Mouse (Mus musculus): Measurements from ENCODE around the gene Zdhhc22. TPM values are rescaled to one million over a fixed set of nuclear protein-coding genes. Genes with fewer than 3 reads are reported as not detected.
A peak's percentile ranks its signal among the peaks of the same experiment; 100 is the strongest.

Gene Zdhhc22
- total and polyA plus RNA-seq, 3 experiments: not detected

- no peaks in the 10 kb centered on the region for H3K36me3 ChIP-seq (ENCODE audit: control insufficient read depth, insufficient read depth, low read length)
- no peaks in the 10 kb centered on the region for H3K4me1 ChIP-seq (ENCODE audit: control insufficient read depth, insufficient read depth, low read length)
- no peak overlapping the region for H3K9ac ChIP-seq (ENCODE audit: low read depth, low read length)
- no peak overlapping the region for H3K4me3 ChIP-seq
- WGBS: 38% methylated on average over 6 of the region's 6 CpGs
- TF ChIP-seq CTCF (IDR thresholded peaks at IDR 0.05) (no peak), POLR2A (IDR thresholded peaks at IDR 0.05; ENCODE audit: insufficient read depth, low read depth, low read length) (no peak), EP300 (IDR thresholded peaks at IDR 0.05; ENCODE audit: insufficient read depth, low read depth, low read length) (no peak)
- no peak overlapping the region for H3K27ac ChIP-seq
- no peaks in the 10 kb centered on the region for H3K27me3 ChIP-seq (ENCODE audit: control insufficient read depth, insufficient read depth, low read length)
- no peaks in the 10 kb centered on the region for H3K79me2 ChIP-seq (replicated peaks; ENCODE audit: control insufficient read depth, insufficient read depth, low read length)
- DNase-seq: no peak
- intact Hi-C loops (cut with DNase I): loop anchor here (5.0 kb wide), 1 partner anchor 51 kb away; no protein-coding TSS in a partner anchor
These were observed 10.6 kb upstream of the Zdhhc22 start for GRCm38 (mm10) chr12:87000840-87001176.

DNA sequence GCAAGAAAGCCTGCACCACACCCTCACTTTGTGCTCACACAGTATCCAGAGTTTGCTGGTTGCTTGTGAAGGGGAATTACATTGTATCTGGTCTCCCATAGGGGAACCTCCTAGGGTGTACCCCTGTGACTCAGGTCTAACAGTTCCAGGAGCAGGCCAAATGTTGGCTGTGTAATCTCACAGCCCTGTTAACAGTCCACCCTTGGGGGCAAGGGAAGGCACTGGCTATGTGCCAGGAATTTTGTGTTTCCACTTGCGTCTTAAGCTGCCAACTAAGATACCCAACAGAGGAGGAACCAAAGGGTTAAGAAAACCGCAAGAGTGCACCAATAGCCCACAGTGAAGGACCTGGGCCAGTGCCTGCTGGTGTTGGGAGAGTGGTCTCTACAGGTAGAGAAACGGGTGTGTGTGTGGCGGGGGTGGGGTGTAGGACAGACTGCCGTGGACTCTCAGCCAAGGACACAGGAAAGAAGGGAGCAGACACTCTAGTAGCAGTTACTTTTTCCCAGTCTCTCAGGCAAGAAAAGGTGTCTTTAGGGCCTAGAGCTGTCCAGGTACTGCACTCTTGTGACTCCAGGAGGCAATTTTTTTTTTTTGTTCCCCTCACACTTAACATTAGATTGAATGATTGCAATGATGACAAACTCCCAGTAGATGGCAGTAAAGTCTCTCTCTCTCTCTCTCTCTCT lies 10.1 kb upstream of the Zdhhc22 start:
- Histone ChIP-seq H3K27ac (peak overlapping the region; percentile 80), H3K27me3 (ENCODE audit: control insufficient read depth, insufficient read depth, low read length) (no peaks in the 10 kb centered on the region), H3K9ac (ENCODE audit: low read depth, low read length) (peak overlapping the region; percentile 42; the same call in 1 of the 2 replicates), H3K36me3 (ENCODE audit: control insufficient read depth, insufficient read depth, low read length) (no peaks in the 10 kb centered on the region), H3K79me2 (replicated peaks; ENCODE audit: control insufficient read depth, insufficient read depth, low read length) (no peaks in the 10 kb centered on the region), H3K4me1 (ENCODE audit: control insufficient read depth, insufficient read depth, low read length) (no peaks in the 10 kb centered on the region), H3K4me3 (no peak overlapping the region)
- intact Hi-C loops (cut with DNase I): loop anchor here (5.0 kb wide), 1 partner anchor 52 kb away; no protein-coding TSS in a partner anchor
- WGBS: 38% methylated on average over 5 of the region's 5 CpGs
- TF ChIP-seq POLR2A (IDR thresholded peaks at IDR 0.05; ENCODE audit: insufficient read depth, low read depth, low read length): no peak
- peak; percentile 49 for TF ChIP-seq CTCF (IDR thresholded peaks at IDR 0.05)
- peak; percentile 17 to 33 for DNase-seq

DNA sequence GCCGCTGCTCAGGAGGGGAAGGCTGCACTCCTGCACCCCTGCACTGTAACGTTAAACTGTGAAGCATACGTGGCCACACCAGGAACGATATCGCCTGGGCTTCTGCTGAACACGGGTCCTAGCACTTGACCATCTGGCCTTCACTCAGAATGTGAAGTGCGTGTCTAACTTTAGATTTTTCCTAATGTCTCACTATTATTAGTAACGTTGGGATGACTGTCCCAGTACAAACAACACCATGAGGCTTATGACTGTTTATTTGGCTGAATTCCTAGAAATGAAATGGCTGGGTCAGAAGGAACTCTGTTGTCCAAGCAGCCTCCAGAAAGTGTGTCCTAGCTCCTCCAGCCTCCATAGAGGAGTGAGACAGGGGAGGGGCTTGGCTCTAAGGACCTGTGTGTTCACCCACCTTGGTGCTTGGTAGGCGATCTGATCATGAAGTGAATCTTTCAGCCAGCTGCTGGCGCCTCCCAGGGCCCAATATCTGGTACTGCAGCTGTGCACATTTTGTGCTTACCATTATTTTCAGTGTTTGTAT lies 9.1 kb upstream of the Zdhhc22 start:
- Histone ChIP-seq H3K9ac (ENCODE audit: low read depth, low read length) (no peak overlapping the region), H3K4me3 (no peak overlapping the region), H3K27ac (peak overlapping the region; percentile 80), H3K4me1 (ENCODE audit: control insufficient read depth, insufficient read depth, low read length) (no peaks in the 10 kb centered on the region), H3K36me3 (ENCODE audit: control insufficient read depth, insufficient read depth, low read length) (no peaks in the 10 kb centered on the region), H3K79me2 (replicated peaks; ENCODE audit: control insufficient read depth, insufficient read depth, low read length) (no peaks in the 10 kb centered on the region), H3K27me3 (ENCODE audit: control insufficient read depth, insufficient read depth, low read length) (no peaks in the 10 kb centered on the region)
- intact Hi-C loops (cut with DNase I): loop anchor here (2.0 kb wide), 1 partner anchor 31 kb away; no protein-coding TSS in a partner anchor
- WGBS: 33% methylated on average over 10 of the region's 10 CpGs
- TF ChIP-seq EP300 (IDR thresholded peaks at IDR 0.05; ENCODE audit: insufficient read depth, low read depth, low read length) (peak; percentile 94), CTCF (IDR thresholded peaks at IDR 0.05) (peak; percentile 69), POLR2A (IDR thresholded peaks at IDR 0.05; ENCODE audit: insufficient read depth, low read depth, low read length) (peak; percentile 55; the same call in 1 of the 2 replicates)
- peak; percentile 53 to 75 for DNase-seq

GRCm38 (mm10) chr12:86998699-86999098 lies 8.5 kb upstream of the Zdhhc22 start:
- no peak overlapping the region for H3K4me3 ChIP-seq
- no peaks in the 10 kb centered on the region for H3K4me1 ChIP-seq (ENCODE audit: control insufficient read depth, insufficient read depth, low read length)
- DNase-seq: no peak
- no peaks in the 10 kb centered on the region for H3K27me3 ChIP-seq (ENCODE audit: control insufficient read depth, insufficient read depth, low read length)
- peak overlapping the region; percentile 80 for H3K27ac ChIP-seq
- WGBS: 75% methylated on average over 4 of the region's 4 CpGs
- intact Hi-C loops (cut with DNase I): loop anchor here (2.0 kb wide), 1 partner anchor 32 kb away; no protein-coding TSS in a partner anchor
- H3K9ac ChIP-seq (ENCODE audit: low read depth, low read length): no peak overlapping the region
- TF ChIP-seq EP300 (IDR thresholded peaks at IDR 0.05; ENCODE audit: insufficient read depth, low read depth, low read length): no peak
- TF ChIP-seq CTCF (IDR thresholded peaks at IDR 0.05): peak; percentile 46
- no peak for TF ChIP-seq POLR2A (IDR thresholded peaks at IDR 0.05; ENCODE audit: insufficient read depth, low read depth, low read length)
- H3K79me2 ChIP-seq (replicated peaks; ENCODE audit: control insufficient read depth, insufficient read depth, low read length): no peaks in the 10 kb centered on the region
- H3K36me3 ChIP-seq (ENCODE audit: control insufficient read depth, insufficient read depth, low read length): no peaks in the 10 kb centered on the region

GRCm38 (mm10) chr12:86995931-86996330 lies 5.7 kb upstream of the Zdhhc22 start:
- 67% methylated on average over 6 of the region's 6 CpGs for WGBS
- Histone ChIP-seq H3K9ac (ENCODE audit: low read depth, low read length) (no peak overlapping the region), H3K27ac (no peak overlapping the region), H3K4me3 (no peak overlapping the region), H3K36me3 (ENCODE audit: control insufficient read depth, insufficient read depth, low read length) (no peaks in the 10 kb centered on the region), H3K79me2 (replicated peaks; ENCODE audit: control insufficient read depth, insufficient read depth, low read length) (no peaks in the 10 kb centered on the region), H3K27me3 (ENCODE audit: control insufficient read depth, insufficient read depth, low read length) (no peaks in the 10 kb centered on the region), H3K4me1 (ENCODE audit: control insufficient read depth, insufficient read depth, low read length) (no peaks in the 10 kb centered on the region)
- DNase-seq: no peak
- intact Hi-C loops (cut with DNase I): no loop called here
- no peak for TF ChIP-seq POLR2A (IDR thresholded peaks at IDR 0.05; ENCODE audit: insufficient read depth, low read depth, low read length)
- no peak for TF ChIP-seq EP300 (IDR thresholded peaks at IDR 0.05; ENCODE audit: insufficient read depth, low read depth, low read length)

GRCm38 (mm10) chr12:86994776-86995175 lies 4.5 kb upstream of the Zdhhc22 start:
- Histone ChIP-seq H3K4me3 (no peak overlapping the region), H3K27ac (no peak overlapping the region), H3K27me3 (ENCODE audit: control insufficient read depth, insufficient read depth, low read length) (peaks cover 6% of the 10 kb centered on the region), H3K9ac (ENCODE audit: low read depth, low read length) (no peak overlapping the region), H3K79me2 (replicated peaks; ENCODE audit: control insufficient read depth, insufficient read depth, low read length) (no peaks in the 10 kb centered on the region), H3K36me3 (ENCODE audit: control insufficient read depth, insufficient read depth, low read length) (no peaks in the 10 kb centered on the region), H3K4me1 (ENCODE audit: control insufficient read depth, insufficient read depth, low read length) (no peaks in the 10 kb centered on the region)
- 43% methylated on average over 3 of the region's 3 CpGs for WGBS
- TF ChIP-seq POLR2A (IDR thresholded peaks at IDR 0.05; ENCODE audit: insufficient read depth, low read depth, low read length) (no peak), EP300 (IDR thresholded peaks at IDR 0.05; ENCODE audit: insufficient read depth, low read depth, low read length) (no peak), CTCF (IDR thresholded peaks at IDR 0.05) (no peak)
- intact Hi-C loops (cut with DNase I): loop anchor here (5.0 kb wide), 1 partner anchor 53 kb away; no protein-coding TSS in a partner anchor
- no peak for DNase-seq
